Mouse (Mus musculus) mesoderm, embryonic 11.5 days (tissue): ENCODE measurements around the gene 2010111I01Rik.
A peak's percentile ranks its signal among the peaks of the same experiment; 100 is the strongest.
"Not testable (repeated sequence)": the region's sequence is repeated elsewhere in the genome, so short reads cannot be mapped to it uniquely, and the experiment has no call there.

ENCODE experiments used
- DNase-seq: peaks from one replicate; pipeline ENCODE4 v3.0.0-alpha.2; 2012; ENCODE audit warnings: low read depth, low spot score

The 2010111I01Rik gene

GRCm38 (mm10) chr13:62964640-62965311 lies at the start of gene 2010111I01Rik:
2010111I01Rik (plus strand) TSS chr13:62964893.
- peak; percentile 99 for DNase-seq

GRCm38 (mm10) chr13:62916675-62917074 lies 48.0 kb upstream of the 2010111I01Rik start:
- DNase-seq: no peak

DNA sequence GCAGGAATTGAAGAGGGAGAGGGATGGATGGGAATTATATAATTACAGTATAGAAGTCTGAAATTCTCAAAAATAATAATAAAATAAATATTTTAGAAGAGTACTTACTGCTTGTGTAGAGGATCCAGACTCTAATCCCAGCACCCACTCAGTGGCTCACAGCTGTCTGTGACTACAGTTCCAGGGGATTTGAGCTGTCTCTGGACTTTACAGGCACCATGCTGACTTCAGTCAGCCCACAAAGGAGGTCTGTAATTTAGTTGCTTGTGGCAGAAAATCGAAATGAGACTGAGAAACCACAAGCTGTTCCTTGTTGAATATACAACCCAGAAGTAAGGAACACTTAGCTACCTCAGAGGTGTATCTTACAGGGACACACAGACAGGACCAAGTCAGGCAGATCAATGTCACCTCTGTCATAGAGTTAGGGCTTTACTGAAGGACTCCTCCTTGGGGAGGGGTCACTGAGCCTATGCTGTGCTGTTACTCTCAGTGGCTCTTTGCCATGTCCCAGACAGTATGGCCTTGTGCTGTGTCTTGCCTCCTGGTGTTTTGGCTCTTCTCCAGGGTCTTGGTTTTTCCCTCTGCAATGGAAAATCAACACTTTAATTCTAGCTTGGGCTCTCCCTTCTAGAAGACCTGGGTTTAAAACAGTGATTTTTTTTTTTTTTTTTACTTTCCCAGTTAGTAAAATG lies 47.1 kb upstream of the 2010111I01Rik start:
- no peak for DNase-seq

GRCm38 (mm10) chr13:62919647-62920341 lies 44.9 kb upstream of the 2010111I01Rik start:
- DNase-seq: peak; percentile 79

DNA sequence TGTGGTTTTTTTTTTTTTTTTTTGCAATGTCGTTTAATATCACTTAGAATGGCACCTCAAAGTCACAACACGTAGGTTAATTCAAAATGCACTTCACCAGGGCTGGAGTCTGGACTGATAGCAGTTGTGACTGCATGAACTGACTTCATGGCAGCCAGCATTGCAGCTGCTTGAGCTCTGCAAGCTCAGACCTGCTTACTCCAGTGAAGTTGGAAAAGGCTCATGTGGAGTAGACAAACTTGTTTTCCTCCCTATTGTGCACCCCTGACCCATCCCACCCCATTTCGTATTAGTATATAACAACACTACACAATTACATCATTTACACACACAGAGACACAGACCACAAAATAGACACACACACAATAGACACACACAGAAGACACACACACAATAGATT lies 42.0 kb upstream of the 2010111I01Rik start:
- DNase-seq: no peak

GRCm38 (mm10) chr13:62923182-62923581 lies 41.5 kb upstream of the 2010111I01Rik start:
- no peak for DNase-seq

DNA sequence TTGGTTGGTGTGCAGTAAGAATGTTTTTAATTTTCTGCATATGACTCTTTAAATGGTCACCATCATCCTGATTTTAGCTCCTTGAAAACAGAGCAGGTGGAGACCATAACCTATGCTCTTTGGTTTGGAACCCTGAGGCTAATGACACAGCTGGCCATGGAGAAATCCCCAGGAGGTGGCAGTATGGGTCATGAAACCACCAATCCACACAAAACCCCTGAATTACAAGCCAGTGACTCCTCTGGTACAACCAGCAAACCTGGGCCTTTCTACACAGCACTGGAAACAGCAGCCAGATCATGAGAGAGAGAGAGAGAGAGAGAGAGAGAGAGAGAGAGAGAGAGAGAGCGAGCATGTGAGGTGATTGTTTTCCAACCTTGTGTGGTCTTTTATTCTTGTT lies 38.2 kb upstream of the 2010111I01Rik start:
- peak; percentile 61 for DNase-seq

DNA sequence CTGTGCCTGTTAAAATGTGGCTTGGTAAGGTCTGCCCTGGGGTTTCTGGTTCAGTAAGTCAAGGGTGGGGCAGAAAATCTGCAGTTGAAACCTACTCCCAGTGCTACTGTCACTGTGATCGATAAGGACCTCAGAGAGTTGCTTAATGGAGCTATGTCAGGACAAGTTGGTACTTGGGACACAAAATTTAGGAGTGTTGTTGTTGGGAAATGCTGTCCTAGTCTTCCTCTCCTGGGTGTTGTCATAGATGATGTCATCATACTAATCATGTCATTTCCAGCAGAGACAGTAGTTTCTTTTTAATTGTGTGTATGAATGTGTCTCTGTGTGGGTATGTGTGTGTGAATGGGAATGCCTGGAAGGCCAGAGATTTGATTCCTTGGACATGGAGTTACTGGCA lies 37.2 kb upstream of the 2010111I01Rik start:
- no peak for DNase-seq

DNA sequence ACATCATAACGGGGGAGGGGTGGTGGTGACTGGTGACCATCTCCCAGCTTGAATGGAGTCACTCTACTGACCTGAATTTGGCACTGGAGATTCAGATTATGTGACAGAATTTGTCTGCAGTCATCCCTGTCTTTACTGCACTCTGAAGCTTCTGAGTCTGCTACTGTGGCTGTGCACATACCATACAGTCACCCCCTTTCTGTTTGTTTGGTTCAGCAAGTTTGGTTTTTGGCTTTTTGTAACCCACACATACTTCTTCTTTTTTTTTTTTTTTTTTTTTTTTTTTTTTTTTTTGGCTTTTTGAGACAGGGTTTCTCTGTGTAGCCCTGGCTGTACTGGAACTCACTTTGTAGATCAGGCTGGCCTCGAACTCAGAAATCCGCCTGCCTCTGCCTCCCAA lies 35.5 kb upstream of the 2010111I01Rik start:
- DNase-seq: not testable (repeated sequence)

GRCm38 (mm10) chr13:62929766-62930389 lies 34.8 kb upstream of the 2010111I01Rik start:
- DNase-seq: no peak

- no peak for DNase-seq
Measured at GRCm38 (mm10) chr13:62932452-62932851, 32.2 kb upstream of the 2010111I01Rik start.

DNA sequence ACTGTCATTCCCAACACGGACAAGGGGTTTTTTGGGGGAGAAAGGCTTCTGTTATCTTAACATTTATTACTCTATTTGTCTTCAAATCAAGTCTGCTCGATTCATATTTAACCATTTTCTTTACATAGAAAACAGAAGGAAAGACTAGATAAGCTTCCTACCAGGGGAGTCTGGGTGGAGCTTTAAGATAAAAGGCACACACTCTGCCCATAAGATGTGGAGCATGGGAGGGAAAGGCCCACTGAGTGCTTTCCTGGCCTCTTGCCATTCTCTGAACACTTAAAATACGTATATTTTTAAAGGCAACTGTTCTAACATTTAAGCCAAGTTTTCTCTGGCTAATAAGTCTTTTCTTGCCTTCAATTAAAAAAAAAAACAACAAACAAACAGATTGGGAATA lies 25.3 kb upstream of the 2010111I01Rik start:
- DNase-seq: no peak

DNA sequence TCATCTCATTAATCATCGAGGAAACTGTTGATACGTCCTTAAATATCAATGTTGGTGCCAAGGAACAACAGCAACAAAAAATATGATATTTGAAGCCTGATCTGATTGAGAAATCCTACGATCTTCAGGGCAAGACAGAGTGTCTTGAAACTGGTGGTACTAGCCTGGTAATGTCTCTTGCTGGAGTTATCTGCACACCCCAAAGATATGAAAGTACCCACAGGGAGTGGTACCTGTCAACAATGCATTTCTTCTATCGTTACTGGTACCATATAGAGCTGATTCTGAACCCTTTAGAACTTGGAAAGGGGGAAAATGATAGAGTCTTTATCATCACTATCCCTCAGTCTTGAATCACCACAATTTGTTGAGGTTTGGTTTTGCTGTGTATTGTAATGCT lies 24.9 kb upstream of the 2010111I01Rik start:
- no peak for DNase-seq

- DNase-seq: no peak
Measured at GRCm38 (mm10) chr13:62940721-62941120, 24.0 kb upstream of the 2010111I01Rik start.

GRCm38 (mm10) chr13:62941341-62942005 lies 23.2 kb upstream of the 2010111I01Rik start:
- no peak for DNase-seq

- no peak for DNase-seq
Measured at GRCm38 (mm10) chr13:62943274-62943830, 21.3 kb upstream of the 2010111I01Rik start.

GRCm38 (mm10) chr13:62944109-62944508 lies 20.6 kb upstream of the 2010111I01Rik start:
- DNase-seq: no peak

- DNase-seq: no peak
Measured at GRCm38 (mm10) chr13:62949560-62950188, 15.0 kb upstream of the 2010111I01Rik start.

DNA sequence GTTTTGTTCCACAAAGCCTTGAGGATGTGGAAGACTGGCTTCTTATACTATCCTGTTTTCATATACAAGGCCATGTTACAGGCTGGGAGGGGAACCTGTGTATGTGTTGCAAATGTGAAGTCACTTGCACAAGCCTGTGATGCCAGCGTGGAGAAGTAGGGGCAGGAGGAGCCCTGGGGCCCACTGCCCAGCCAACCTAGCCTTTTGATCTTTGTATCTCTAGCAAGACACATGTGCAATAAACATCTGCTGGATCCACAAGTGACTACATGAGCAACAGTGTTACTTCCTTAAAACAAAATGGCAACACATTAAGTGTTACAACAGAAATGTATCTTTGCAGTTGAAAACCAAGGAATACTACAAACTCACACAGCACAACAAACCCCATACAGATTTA lies 13.1 kb upstream of the 2010111I01Rik start:
- no peak for DNase-seq

DNA sequence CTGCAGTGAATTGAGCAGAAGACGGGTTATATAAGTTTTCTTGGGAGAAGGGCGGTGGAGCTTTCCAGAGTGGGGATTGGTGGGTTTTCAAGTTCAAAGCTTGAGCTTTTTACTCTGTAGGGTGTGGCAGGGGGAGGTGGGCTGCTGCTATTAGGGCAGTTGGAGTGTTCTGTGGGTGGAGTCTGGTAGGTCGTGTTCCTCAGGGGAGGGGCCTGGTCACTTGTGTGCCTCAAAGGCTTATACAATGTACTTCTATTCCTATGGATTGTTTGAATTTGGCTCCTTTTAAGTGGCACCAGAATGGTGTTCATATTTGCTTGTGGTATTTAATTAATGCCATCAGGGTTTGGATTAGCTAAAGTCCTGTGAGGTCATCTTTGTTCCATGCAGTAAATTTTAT lies 12.6 kb upstream of the 2010111I01Rik start:
- DNase-seq: no peak

DNA sequence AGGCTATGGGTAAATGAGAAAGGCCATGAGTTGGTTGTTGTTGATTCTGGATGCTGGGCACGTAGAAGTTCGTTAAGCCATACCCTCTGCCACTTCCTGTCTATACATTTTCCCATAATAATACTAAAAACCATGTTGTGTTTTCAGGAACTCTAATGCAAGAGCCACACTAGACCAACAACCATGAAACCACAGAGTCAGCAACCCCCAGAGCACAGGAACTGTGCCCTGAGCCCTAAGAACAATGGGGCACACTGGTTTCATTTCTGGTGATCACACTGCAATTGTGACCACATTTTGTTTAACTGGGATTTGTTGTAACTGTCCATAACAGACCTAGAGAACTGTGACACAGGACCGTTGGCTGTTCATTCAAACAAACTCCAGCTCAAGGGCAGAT lies 12.1 kb upstream of the 2010111I01Rik start:
- DNase-seq: no peak
